Mouse (Mus musculus) spleen, adult 12 weeks (tissue): Measurements from ENCODE around the gene Olfr732.

Experiments
- DNase-seq: peaks from one replicate; pipeline ENCODE4 v3.0.0; 2022; ENCODE audit warnings: low spot score

Gene Olfr732

GRCm38 (mm10) chr14:50284106-50284505 is at the start of gene Olfr732:
Gene Olfr732 (minus strand): TSS chr14:50284206.
- DNase-seq = no peak

GRCm38 (mm10) chr14:50326661-50327060 is 42.7 kb upstream of the Olfr732 start, which contains the start of gene Olfr734:
Gene Olfr734 (minus strand): TSS chr14:50326761.
- DNase-seq = no peak

GRCm38 (mm10) chr14:50301422-50301821 is 17.4 kb upstream of the Olfr732 start, which contains the start of gene Olfr733:
Gene Olfr733 (minus strand): TSS chr14:50301522.
- no peak for DNase-seq

- no peak for DNase-seq
Observed at GRCm38 (mm10) chr14:50241766-50242165, 42.2 kb downstream of the Olfr732 start, which contains the start of gene Olfr731. Gene Olfr731 (minus strand): TSS chr14:50241866.
